In genomic region chr15:27564106-27565100, GRCm38 (mm10) we compare ENCODE assay signal across 10 mouse cellular contexts.
DNase-seq lines count a peak whose midpoint lies in the region; ATAC-seq lines count a peak whose summit lies in the region.
"Had no signal": no experiment of that assay in that cellular context is flagged by ENCODE, and none has a peak within 500 bp of the region (broad histone marks: within the 10 kb centered on the region; RNA-seq: fewer than 3 reads in every experiment).

No protein-coding gene starts in this region.

- H3K9me3 ChIP-seq in kidney, embryonic 15.5 days (replicated peaks) = no peaks in the 10 kb centered on the region

- intact Hi-C loops in left cerebral cortex, postnatal 10 days (cut with DNase I) = loop anchor here (5.0 kb wide), 1 partner anchor 77 kb away; no protein-coding TSS in a partner anchor

- peak; percentile 58 for ATAC-seq in CD4-positive, CD25-positive, alpha-beta regulatory T cell, adult 4 months
- ATAC-seq in kidney, embryonic 15.5 days (replicated peaks; ENCODE audit: low FRiP score) = no peak
- ATAC-seq in erythroid progenitor cell, adult 5-6 weeks (replicated peaks; ENCODE audit: low FRiP score, poor library complexity, severe bottlenecking) = no peak

- no peaks in the 10 kb centered on the region for H3K27me3 ChIP-seq in kidney, embryonic 15.5 days

- peaks cover 3% of the 10 kb centered on the region; the same call in 1 of the 2 replicates for H3K4me1 ChIP-seq in kidney, embryonic 15.5 days

- H3K4me3 ChIP-seq in kidney, embryonic 15.5 days (replicated peaks) = no peak overlapping the region

- DNase-seq in left cerebral cortex, adult 18-20 months (ENCODE audit: low spot score in 2 of 2) = peak; percentile 56 to 59
- no peak for DNase-seq in left cerebral cortex, postnatal 10 days (ENCODE audit: extremely low spot score in 1 of 2, low spot score in 2 of 2)
- peak; percentile 81 for DNase-seq in fat pad, adult 2 months (ENCODE audit: extremely low read depth, low read depth, low spot score)
- DNase-seq in naive thymus-derived CD4-positive, alpha-beta T cell, adult 2 months (ENCODE audit: low read depth) = peak; percentile 25
- DNase-seq in spleen, adult 12 weeks (ENCODE audit: low spot score) = no peak
- DNase-seq: gastrocnemius, postnatal 25 days; thymus, postnatal 14 days had no signal

- no peak overlapping the region for H3K27ac ChIP-seq in kidney, embryonic 15.5 days

- H3K36me3 ChIP-seq in kidney, embryonic 15.5 days = 0 out of 2 replicates have a peak, but pooled peaks cover 10% of the 10 kb centered on the region

- H3K9ac ChIP-seq in kidney, embryonic 15.5 days = no peak overlapping the region

- no peak overlapping the region for H3K4me2 ChIP-seq in kidney, embryonic 15.5 days

- 91% methylated on average over 14 of the region's 14 CpGs for WGBS in kidney, embryonic 15.5 days

Comparison
In these comparisons a context has a peak if more than half of its experiments do, and no peak if none do; other contexts are left out.
1. DNase-seq: peak in left cerebral cortex, adult 18-20 months (2 of 2), fat pad, adult 2 months (single experiment) and naive thymus-derived CD4-positive, alpha-beta T cell, adult 2 months (single experiment); none in left cerebral cortex, postnatal 10 days (0 of 2) and spleen, adult 12 weeks (single experiment).